Mouse (Mus musculus) frontal cortex, adult 2 months (tissue): ENCODE measurements around the gene Ddc. TPM values are rescaled to one million over a fixed set of nuclear protein-coding genes. Genes with fewer than 3 reads are reported as not detected.

Experiments used
- DNase-seq, 2 experiments: peaks; one replicate each; pipeline ENCODE4 v3.0.0; 2022; ENCODE audit warnings: low spot score in 1 of 2; ENCODE audit errors: extremely low spot score in 1 of 2
- polyA plus RNA-seq: library from polyadenylated mRNA; depleted of rRNA; stranded (reverse); fragments of >200 nt; gene quantifications from 2 replicates; pipeline ENCODE4 v1.2.3, GENCODE M21; 2012

Ddc gene
- polyA plus RNA-seq, 1 experiment: 9.4 TPM

DNA sequence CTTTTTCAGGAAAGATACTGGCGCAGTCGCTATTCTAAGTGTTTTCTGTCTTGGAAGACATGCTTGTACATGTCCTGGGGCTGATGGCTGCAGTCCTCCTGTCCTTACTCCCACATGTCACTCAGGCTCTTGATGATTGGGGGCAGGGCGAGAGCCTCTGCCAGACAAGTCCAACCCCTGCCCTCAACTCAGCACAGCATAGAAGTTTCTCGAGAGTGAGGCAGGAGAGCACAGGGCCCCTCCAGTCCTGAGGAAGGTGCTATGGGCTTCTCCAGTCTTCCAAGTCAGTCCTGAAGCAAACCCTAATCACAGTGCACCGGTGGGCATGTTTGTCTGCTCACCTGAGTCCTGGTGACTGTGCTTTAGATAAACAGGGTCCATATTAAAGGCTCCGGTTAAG is 69.2 kb downstream of the Ddc start:
- DNase-seq: no peak

DNA sequence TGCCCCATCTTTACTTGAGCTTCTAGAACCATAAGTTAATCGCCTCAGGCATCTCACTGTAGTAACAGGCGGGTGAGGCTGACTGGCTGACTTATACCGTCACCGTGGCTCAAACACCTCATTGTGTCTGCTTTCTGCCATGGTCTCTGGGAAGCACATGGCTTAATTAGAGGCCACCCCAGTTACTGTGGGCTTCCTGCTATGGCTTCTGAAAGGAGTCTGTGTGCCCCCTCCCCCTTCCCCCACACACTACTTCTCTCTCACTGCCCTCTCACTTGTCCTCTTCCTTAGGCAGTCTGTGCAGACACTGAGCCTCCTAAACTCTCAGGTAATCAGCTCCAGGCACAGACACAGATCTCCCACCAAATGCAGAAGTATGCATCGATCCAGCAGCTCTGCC is 69.7 kb downstream of the Ddc start:
- DNase-seq: no peak

DNA sequence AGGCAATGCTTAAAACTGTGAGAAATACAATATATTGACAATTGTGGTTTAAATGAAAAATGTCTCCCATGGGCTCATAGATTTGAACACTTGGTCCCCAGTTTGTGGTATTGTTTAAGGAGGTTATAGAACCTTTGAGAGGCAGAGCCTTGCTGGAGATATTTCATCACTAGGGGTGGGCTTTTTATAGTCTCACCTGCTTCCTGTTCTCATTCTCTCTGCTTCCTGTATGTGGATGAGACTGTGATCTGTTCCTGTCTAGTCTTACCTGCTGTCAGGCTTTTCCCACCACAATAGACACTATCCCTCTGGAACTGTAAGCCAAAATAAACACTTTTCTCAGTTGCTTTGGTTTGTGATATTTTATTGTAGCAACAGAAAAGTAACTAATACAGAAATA is 71.5 kb downstream of the Ddc start:
- DNase-seq: no peak

DNA sequence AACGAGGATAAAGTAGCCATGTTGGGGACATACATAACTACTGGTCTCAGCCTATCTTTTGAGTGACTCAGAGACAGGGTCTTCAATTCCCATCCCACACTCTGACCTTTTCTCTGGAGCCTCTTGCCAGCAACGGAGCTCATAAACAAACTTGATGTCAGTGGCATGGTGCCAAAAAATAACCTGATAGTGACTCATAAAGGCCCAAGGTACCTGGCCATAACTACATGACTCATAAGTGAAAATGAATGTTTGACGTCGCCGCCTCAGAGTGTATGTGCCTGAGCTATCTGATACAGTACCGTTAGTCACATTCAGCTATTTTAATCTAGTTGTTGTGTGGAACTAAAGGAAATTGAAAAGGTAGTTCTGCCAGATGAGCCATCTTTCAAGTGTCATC is 72.3 kb downstream of the Ddc start:
- no peak for DNase-seq

DNA sequence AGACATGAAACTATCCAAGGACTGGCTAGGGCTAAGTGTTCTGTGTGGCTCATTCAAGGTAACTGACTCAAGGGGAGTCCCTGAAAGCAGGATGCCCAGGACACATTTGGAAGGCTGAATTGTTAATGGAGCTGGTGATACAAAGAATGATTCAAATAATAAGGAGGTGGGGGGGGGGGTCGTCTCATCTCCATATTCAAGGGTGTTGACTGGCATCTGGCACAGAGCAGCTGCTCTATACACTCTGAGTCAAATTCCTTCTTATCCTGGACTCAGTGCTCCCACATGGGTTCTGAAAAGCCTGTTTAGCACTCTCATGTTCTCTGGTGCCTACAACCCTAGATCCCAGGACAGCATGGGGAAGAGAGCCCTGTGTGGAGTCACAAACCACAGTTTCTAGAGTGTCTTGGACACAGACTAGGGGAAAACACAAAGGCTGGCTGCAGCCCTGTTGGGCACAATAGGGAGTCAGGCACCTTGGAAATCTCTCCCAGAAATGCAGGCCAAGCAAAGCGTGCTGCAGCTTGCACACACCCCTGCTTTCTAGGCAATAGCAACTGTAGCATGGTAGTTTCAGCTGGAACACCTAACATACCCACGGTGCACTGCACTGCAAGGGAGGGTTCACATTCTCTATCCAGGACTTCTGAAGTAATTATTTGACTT is 72.8 kb downstream of the Ddc start:
- no peak for DNase-seq

DNA sequence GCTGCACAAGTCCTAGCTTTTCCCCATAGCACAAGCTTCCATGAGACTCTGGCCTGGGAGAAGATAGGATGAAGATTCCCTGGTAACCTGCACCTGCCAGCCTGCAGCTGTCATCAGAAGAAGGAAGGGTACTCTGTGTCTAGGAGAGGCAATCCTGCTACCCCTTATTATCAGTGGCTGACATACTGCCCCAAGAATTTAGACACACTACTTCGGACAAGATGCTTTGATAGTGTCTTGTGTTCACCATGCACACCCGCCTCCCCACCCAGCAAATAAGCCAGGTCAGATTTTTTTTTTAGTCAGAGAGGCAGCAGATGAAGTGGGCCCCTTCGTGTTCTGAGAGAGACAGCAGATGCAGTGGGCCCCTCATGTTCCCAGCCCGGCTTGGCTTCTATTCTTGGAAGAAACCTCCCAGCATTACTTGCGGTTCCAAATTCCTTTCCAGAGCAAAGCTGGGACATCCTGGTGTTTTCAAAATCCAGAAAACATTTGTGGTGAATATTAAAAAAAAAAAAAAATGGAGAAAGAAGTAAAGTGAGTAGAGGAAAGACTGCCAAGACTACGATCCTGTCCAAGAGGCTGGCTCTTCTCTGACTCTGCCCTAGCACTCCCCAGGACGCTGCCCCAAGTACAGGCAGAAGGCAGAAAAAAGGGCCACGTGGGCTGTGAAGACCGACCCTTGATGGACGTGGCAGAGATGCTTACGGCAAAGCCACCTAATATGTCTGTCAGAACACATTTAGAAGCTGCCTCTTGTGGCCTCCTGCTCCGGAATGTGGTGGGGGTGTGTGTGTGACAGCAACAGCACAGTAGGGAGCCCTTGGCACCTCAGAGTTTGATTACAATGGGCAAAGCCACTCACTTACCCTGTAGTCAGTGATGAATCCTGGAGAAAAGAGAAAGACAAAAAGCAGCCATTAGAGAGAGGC is 73.7 kb downstream of the Ddc start:
- no peak for DNase-seq

DNA sequence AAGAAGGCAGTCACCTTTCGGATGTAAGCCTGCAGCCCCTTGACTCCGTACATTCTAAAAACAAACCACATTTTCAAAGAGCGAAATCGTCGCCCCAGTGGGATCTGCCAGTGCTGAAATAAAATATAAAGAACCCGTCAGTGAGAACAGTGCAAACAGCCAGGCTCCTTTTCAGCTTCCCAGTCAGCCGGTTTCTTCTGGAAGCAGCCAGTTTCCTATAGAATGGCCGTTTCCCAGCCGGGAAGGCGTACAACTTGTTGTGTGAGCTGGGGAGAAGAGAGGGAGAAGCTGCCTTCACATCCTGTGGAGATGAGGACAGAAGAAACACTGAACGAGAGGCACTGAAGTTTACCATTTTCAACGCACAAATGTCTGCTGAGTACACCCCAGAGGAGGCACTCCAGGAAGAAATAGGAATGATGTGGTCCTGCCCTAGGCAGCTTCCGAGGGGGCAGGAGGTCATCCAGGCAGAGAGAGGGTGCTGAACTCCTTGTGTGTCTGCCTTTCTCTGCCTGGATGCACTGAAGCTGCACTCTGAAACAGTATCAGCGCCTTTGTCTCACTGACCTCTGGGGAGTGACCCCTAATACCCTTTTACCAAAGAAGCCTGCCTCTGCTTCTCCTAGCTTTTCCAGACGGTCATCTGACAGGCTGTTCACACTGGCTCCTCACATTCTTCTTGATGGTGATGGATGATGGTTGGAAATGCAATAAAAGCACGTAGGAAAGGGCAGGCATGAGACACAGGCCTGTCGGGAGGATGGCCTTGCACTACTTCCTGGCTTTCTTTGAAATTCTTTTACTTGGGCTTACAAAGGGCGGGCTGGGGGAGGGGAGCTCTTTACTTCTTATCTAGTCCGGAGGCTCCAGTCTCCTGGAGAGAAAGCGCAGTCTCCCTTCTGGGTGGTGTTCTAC is 75.5 kb downstream of the Ddc start:
- DNase-seq: no peak

DNA sequence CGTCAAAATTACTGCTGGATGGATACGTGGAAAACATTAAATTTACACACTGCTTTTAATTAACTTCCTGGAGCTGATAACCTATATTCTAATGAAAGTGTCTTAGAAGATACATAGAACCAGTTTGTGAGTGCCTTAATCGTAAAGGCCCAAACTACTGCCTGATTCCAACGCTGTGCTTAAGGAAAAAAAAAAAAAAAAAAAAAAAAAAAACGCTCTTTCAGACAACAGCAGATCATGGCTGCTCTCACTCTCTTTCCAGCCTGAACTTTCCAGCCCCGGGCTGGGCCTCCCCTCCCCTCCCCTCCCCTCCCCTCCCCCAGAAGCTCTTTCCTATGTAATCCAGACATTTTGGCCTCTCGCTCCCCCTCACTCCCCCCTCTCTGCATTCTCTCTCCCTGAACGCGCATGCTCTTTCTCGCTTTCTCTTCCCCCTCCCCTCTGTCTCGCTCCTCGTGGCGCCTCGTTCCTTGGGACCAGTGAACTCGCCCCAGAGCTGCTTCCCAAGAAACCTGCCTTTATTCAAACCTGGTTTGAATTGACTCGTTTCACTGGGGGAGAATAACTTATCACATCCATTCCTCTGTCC is 76.5 kb downstream of the Ddc start:
- peak in 1 of 2 experiments; percentile 47 for DNase-seq

DNA sequence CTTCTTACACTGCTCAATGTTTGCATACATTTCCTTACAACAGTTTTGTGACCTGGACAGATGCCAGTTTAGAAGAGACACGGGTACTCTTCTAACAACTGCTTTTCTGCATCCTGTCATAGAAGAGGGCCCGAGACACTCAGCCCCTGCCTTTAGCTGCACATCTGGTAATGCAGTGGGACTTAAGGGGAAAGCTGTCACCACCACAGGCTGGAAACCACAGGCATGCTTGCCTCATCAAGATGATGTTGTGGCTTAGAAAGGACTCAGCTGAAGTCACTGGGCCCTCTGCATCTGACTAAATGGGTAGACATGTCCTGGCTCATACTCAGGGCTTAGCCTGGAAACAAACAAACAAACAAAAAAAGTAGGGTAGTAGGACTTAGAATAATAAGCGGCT is 77.2 kb downstream of the Ddc start:
- DNase-seq: no peak

DNA sequence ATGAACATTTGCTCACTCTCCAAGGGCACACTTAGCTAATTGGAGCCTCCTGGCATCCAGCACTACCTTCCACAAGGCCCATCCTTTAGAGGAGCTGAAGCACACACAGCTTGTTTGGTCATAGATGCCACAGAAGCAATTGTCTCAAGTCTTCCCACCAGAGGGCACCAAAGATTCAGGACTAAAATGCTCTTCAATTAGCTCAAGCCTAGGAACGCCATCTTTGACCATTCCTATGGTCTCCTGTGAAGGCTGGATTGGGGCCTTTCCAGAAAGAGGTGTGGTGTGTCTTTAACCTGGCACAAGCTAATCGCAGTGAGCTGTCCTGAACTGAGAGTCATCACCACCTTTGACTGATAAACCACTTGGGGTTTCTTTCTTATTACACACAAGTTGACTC is 77.7 kb downstream of the Ddc start:
- DNase-seq: peak; percentile 70 to 93

DNA sequence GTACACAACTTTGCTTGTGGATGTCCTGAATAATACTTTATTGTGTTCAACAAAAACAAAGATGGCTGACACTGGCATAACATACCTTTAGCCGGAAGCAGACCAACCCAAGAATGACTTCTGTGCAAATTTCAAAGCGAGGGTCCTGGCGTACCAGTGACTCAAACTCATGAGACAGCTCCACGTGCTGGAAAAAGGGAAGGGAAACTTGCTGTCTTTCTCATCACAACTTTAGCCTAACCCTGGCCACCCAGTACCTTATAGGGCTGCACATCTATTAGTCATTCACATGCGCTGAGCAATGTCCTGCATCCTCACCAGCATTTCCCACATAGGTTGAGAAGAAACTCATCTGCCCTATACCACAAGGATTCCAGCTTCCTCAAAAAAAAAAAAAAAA is 78.7 kb downstream of the Ddc start:
- DNase-seq: no peak

DNA sequence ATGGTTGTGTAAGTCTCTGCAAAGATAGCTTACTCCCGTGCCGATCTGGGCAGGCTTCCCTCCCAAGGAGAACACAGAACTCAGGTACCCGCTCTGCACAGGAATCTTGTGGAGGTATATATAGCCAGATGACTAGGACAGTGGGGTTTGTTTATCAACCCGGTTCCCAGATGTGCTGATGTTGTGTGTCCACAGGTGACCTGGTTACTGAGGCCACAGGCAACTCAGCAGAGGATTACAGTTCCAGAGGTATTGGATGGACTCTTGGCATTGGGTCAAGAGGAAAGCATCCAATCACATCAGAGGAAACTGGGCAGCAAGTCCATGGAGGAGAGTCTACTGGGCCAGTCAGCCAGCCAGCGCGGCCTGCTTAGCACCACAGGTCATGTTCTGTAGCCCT is 79.1 kb downstream of the Ddc start:
- DNase-seq: no peak

DNA sequence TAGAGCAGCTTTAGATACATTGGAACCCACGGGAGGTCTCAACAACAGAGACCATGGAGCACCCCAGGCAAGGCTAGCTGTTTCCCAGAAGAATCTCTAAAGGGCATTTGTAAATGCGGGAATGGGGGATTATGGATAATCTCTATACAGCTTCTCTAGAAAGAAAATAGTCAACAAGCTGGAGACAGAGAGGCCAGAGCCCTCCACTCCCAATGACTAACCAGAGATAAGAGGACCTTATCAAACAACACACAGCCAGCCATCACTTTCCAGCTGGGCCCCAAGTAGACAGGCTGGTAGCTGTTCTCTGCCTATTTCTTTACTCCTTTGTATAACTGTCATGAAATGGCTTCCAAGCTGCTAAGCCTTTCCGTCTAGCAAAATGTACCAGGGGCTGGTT is 82.2 kb downstream of the Ddc start:
- DNase-seq: no peak

DNA sequence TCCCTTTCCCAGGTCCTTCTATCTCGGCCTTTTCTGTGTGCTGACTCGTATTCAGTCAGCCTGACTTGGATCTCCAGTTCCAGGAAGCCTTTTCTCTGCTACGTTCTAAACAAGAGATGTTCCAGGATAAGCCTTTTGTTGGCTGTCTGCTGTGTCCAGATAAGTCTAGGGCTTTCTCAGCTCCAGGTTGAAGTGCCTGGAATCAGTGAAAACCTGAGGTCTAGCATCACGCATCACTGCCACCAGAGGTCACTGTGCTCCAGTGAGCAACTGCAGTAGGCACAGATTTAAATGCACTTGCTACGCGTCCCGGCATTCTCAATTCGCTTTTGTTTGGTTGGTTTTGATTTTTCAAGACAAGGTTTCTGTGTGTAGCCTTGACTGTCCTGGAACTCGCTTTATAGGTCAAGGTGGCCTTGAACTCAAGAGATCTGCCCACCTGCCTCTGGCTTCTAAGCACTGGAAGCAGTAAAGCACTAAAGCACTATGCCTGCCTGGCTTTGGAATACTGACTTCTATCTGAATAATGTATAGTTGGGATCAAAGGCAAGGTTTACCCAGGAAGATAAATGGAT is 86.0 kb downstream of the Ddc start:
- DNase-seq: peak; percentile 43 to 87

DNA sequence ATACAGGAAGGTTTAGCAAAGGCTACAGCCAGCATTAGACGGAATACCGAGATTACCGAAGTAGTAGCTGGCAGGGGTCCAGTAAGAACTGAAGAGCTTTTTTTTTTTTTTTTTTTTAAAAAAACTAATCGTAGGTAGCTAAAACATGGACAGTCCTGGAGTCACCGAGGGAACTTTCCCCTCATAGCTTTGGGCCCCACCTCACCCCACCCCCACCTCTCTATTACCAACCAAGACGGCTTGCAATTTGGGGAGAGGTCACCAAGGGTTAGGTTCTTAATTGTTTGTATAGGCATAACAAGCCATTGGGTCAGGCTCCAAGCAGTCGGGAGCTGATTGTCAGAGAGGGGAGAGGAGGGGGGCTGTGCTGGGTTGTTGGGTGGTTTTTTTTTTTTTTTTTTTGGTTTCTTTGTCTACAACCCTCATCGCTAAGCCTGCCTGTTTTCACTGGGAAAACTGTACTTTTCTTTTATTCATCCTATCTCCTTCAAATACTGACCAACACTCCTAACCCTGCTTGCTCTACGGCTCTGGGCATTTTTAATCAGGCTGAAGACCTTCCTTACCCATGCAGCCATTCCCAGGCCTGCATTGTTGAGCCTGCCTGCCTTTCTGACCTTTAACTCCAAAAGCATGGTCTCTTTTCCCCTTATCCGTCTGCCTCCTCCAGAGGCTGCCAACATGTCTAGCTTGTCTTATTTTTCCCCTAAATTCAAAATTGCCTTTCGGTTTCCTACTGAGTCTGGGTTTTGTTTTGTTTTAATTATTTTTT is 88.4 kb downstream of the Ddc start:
- DNase-seq: no peak

DNA sequence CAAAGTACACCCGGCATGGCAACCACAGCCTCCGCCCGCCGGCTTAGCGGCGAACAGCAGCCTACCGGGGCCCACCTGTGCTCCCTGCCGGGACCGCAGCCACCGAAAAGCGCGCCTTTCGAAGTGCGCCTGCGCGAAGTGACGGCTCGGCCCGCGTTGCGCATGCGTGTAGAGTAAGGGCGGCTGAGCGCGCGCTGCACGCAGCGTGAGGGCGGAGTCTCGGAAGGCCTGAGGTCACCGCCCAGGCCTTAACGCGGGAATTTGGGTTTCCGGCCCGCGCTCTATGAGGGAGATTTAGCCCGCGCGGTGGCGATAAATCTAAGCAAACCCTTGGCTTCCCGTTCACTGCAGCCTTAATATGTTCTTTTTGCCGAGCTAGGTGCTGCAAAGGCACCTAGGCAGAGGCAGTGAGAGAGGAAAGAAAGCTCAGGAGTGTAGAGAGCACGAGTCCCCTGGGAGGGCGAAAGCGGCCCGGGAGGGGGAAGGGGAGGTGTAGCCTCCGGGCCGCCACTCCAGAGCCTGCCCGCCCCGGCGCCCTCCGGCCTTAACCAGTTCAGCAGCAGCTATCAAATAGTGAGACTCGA is 89.0 kb downstream of the Ddc start, which contains the start of gene Fignl1:
Gene Fignl1, minus strand, starts transcription at position 143 of the 584 bp plus-strand sequence.
- DNase-seq: peak; percentile 77 to 97

DNA sequence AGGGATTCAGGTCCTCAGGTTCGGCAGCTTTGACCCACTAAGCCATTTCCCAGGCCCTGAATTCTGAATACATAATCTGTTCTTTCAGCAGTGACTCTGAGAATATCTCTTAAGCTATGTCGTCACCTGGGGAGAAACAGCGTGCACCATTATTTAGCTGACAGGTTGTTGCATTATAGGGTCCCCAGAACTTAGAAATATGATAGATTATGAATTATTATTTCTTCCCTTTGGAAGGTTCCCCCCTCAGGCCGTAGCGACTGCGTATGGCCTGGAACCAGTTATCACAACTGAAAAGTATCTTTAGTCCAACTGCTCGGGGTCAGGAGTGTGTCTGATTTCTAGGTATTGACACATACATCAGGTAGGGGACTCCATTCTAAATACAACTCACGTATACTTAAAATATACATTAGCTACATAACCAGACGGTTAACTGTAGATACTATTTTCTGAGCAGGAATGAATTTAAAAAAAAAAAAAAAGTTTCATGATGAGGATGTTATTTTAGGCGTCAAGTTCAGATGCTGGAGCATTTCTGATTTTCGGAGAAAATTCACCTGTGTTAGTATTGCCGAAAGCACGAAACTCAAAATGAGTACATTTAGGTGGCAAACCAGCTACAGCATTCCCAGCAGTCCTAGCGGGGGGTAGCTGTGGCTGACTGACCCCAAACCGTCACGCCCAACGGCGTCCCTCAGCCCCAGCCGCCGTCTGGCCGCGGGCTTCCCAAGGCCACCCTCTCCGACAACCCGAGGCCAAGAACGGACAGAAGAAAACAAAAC is 89.7 kb downstream of the Ddc start:
- no peak for DNase-seq

DNA sequence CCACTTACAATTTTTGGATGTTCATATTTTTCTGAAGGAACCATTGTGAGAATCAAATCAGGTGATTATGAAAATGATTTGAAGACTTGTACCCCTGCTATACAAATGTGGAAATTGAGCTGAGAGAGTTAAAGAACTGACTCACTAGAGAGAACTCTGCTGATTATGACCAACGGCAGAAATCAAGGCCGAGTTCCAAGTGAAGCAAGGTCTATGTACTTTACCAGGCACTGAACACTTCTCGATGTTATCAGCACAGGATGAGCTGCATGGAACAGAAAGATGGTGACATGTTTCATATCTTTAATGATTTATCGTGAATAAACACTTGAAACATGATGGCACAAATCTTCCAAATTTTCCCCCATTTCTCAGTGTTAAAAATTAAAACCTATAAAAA is 92.0 kb downstream of the Ddc start:
- DNase-seq: no peak
